Mouse (Mus musculus) myocyte (in vitro differentiated cells): ENCODE measurements at regions not wholly inside any gene's neighbourhood (a gene's known extent, or its start where the extent isn't known, plus 50 kb on each side); places are given as distances from the start of the nearest gene placed in this dataset.

Source experiments
- H3K27me3 ChIP-seq: one replicate; pipeline ENCODE4 v1.6.1; 2011; ENCODE audit not compliant: control insufficient read depth, insufficient read depth, insufficient read length
- H3K36me3 ChIP-seq: one replicate; pipeline ENCODE4 v1.6.1; 2011; ENCODE audit not compliant: control insufficient read depth, insufficient read depth
- H3K4me2 ChIP-seq: one replicate; pipeline ENCODE4 v1.6.1; 2011; ENCODE audit warnings: low read depth, control low read depth
- H3K4me3 ChIP-seq: one replicate; pipeline ENCODE4 v1.5.1; 2011; ENCODE audit warnings: mild to moderate bottlenecking, control low read depth, moderate library complexity
- H3K79me2 ChIP-seq: one replicate; pipeline ENCODE4 v1.6.1; 2011; ENCODE audit not compliant: control insufficient read depth, insufficient read depth
- H3ac ChIP-seq: one replicate; pipeline ENCODE4 v1.6.1; 2011; ENCODE audit not compliant: control insufficient read depth, insufficient read length
- E2F4 ChIP-seq: IDR thresholded peaks from one replicate; pipeline ENCODE4 v1.6.1; 2011; ENCODE audit warnings: mild to moderate bottlenecking, control low read depth, moderate library complexity; ENCODE audit not compliant: insufficient read depth
- MAX ChIP-seq: IDR thresholded peaks from one replicate; pipeline ENCODE4 v1.6.1; 2011; ENCODE audit warnings: low read depth, mild to moderate bottlenecking, control low read depth
- MYOD1 ChIP-seq, 3 experiments: IDR thresholded peaks; one replicate each; pipeline ENCODE4 v1.6.1; 2011; ENCODE audit warnings: control low read depth in 2 of 3, low read depth in 2 of 3, mild to moderate bottlenecking in 2 of 3, moderate library complexity in 1 of 3; ENCODE audit not compliant: insufficient read length in 2 of 3, control insufficient read depth in 1 of 3
- MYOG ChIP-seq, 3 experiments: IDR thresholded peaks; one replicate each; pipeline ENCODE4 v1.6.1; 2011; ENCODE audit warnings: control low read depth in 2 of 3, low read depth in 2 of 3, mild to moderate bottlenecking in 2 of 3; ENCODE audit not compliant: insufficient read length in 2 of 3, control insufficient read depth in 1 of 3, insufficient read depth in 1 of 3
- POLR2A ChIP-seq: IDR thresholded peaks from one replicate; pipeline ENCODE4 v1.6.1; 2011; ENCODE audit warnings: low read depth, mild to moderate bottlenecking, control low read depth, moderate library complexity; ENCODE audit not compliant: insufficient read length
- POLR2AphosphoS2 ChIP-seq: IDR thresholded peaks from one replicate; pipeline ENCODE4 v1.6.1; 2011; ENCODE audit warnings: low read depth, control low read depth; ENCODE audit not compliant: insufficient read length
- REST ChIP-seq: IDR thresholded peaks from one replicate; pipeline ENCODE4 v1.6.1; 2011; ENCODE audit warnings: mild to moderate bottlenecking, control low read depth, moderate library complexity; ENCODE audit not compliant: insufficient read depth, insufficient read length

- TF ChIP-seq POLR2A (no peak), MYOG (IDR thresholded peaks at IDR 0.05; ENCODE audit: control insufficient read depth in 1 of 3, insufficient read depth in 1 of 3, insufficient read length in 2 of 3, low read depth in 2 of 3) (no peak), POLR2AphosphoS2 (no peak), E2F4 (no peak), MYOD1 (IDR thresholded peaks at IDR 0.05; ENCODE audit: control insufficient read depth in 1 of 3, insufficient read length in 2 of 3, low read depth in 2 of 3) (no peak), REST (no peak), MAX (no peak)
- H3ac ChIP-seq, result no peak overlapping the region
- H3K4me3 ChIP-seq, result no peak overlapping the region
- no peak overlapping the region for H3K4me2 ChIP-seq
- no peaks in the 10 kb centered on the region for H3K79me2 ChIP-seq
- peaks cover 29% of the 10 kb centered on the region for H3K27me3 ChIP-seq
- no peaks in the 10 kb centered on the region for H3K36me3 ChIP-seq
Measured at GRCm38 (mm10) chr7:67814861-67815260, 55.3 kb upstream of the Synm start.
